Mouse (Mus musculus) forebrain, embryonic 14.5 days (tissue): ENCODE results near the gene Fam72a. TPM values are rescaled to one million over a fixed set of nuclear protein-coding genes. Genes with fewer than 3 reads are reported as not detected.

Source experiments
- ATAC-seq: fragments of 200-750 bp; cut with Nextera tagmentation; 2 replicates; pipeline ENCODE4 v1.8.0; 2017; ENCODE audit warnings: mild to moderate bottlenecking, moderate library complexity
- DNase-seq: peaks from one replicate; pipeline ENCODE4 v3.0.0-alpha.2; 2015; ENCODE audit warnings: low spot score
- H3K27ac ChIP-seq: fragments of 300-500 bp; sonication (generic); 2 replicates; pipeline ENCODE4 v1.5.1; 2014; ENCODE audit warnings: low read depth, mild to moderate bottlenecking, control low read depth, low read length, moderate library complexity
- H3K27me3 ChIP-seq: fragments of 300-500 bp; sonication (generic); replicated peaks from 2 replicates; pipeline ENCODE4 v1.6.1; 2014; ENCODE audit warnings: low read length, control low read depth, mixed read lengths; ENCODE audit not compliant: control insufficient read depth, insufficient read depth
- H3K36me3 ChIP-seq: fragments of 300-500 bp; sonication (generic); 2 replicates; pipeline ENCODE4 v1.6.1; 2014; ENCODE audit warnings: low read length, control low read depth; ENCODE audit not compliant: control insufficient read depth, insufficient read depth
- H3K4me1 ChIP-seq: fragments of 300-500 bp; sonication (generic); 2 replicates; pipeline ENCODE4 v1.6.1; 2014; ENCODE audit warnings: antibody characterized with exemption, low read length, control low read depth; ENCODE audit not compliant: control insufficient read depth, insufficient read depth
- H3K4me2 ChIP-seq: fragments of 300-500 bp; sonication (generic); 2 replicates; pipeline ENCODE4 v1.6.1; 2014; ENCODE audit warnings: mild to moderate bottlenecking, control low read depth, low read length
- H3K4me3 ChIP-seq: fragments of 300-500 bp; sonication (generic); 2 replicates; pipeline ENCODE4 v1.5.1; 2014; ENCODE audit warnings: low read depth, low read length, control low read depth
- H3K9ac ChIP-seq: fragments of 300-500 bp; sonication (generic); 2 replicates; pipeline ENCODE4 v1.6.1; 2014; ENCODE audit warnings: mild to moderate bottlenecking, low read length, control low read depth, moderate library complexity
- H3K9me3 ChIP-seq: fragments of 300-500 bp; sonication (generic); replicated peaks from 2 replicates; pipeline ENCODE4 v1.6.1; 2016; ENCODE audit warnings: low read length, control low read depth, mixed read lengths; ENCODE audit not compliant: control insufficient read depth
- WGBS: fragments of 180-500 bp; shearing (Covaris S2); extraction: QIAGEN DNeasy Blood & Tissue Kit; methylation state at CpG from one replicate; pipeline ENCODE4 v1.1.7; 2014; 5-methylcytosine and 5-hydroxymethylcytosine counted together
- microRNA-seq: library from miRNA; unstranded; fragments of <30 nt; microRNA quantifications from one replicate; pipeline ENCODE4, GENCODE M21; 2016
- polyA plus RNA-seq: library from polyadenylated mRNA; unstranded; fragments of >200 nt; fragmentation: Nextera tagmentation; extraction: Ambion mirVana; gene quantifications from 2 replicates; pipeline ENCODE4 v1.2.1, GENCODE M21; 2014

The Fam72a gene
- polyA plus RNA-seq, 1 experiment from 2014 or later: 2.7 TPM

DNA sequence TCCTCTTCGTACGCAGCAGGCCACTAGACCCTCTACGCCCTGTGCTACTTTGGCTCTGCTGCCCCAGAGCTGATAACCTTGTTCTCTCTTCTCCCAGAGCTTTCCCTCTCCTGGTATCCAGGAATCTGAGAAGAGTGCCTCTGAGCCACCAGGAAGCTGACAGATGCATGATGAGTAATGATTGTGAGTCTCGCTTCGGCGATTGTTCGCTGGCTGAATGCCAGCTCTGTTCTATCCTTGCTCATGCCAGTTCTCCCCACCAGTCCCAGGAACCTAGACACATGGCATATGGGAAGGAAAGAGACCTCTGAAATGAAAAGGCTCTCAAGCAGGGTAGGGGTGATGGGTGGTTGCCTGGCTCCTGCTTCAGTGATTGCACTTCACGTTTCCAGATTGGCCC, 59.1 kb downstream of the Fam72a start:
- no peaks in the 10 kb centered on the region for H3K27me3 ChIP-seq
- ATAC-seq: no peak
- H3K4me2 ChIP-seq: no peak overlapping the region
- H3K9ac ChIP-seq: no peak overlapping the region
- H3K9me3 ChIP-seq: no peaks in the 10 kb centered on the region
- no peaks in the 10 kb centered on the region for H3K36me3 ChIP-seq
- no peaks in the 10 kb centered on the region for H3K4me1 ChIP-seq
- peak; percentile 34 for DNase-seq
- no peak overlapping the region for H3K4me3 ChIP-seq
- 82% methylated on average over 8 of the region's 8 CpGs for WGBS
- H3K27ac ChIP-seq: no peak overlapping the region

Small RNA genes lying within 50 kb of the gene (microRNA-seq; reads per million reads assigned to microRNA genes)
- not detected for gene Gm24273

Other genes with a start within 250 kb of the Fam72a start
- gene Ikbke, start 248.3 kb upstream of the Fam72a start, polyA plus RNA-seq: 0.29 and 0.72 TPM in 2 replicates
- gene Srgap2, start 551 bp upstream of the Fam72a start, polyA plus RNA-seq: 15.3 and 22.4 TPM in 2 replicates
- gene Avpr1b, start 71.3 kb downstream of the Fam72a start, polyA plus RNA-seq: not detected in 2 replicates
- gene Ctse, start 110.4 kb downstream of the Fam72a start, polyA plus RNA-seq: 0.10 TPM in 1 of 2 replicates, not detected in the other
- 0.98 and 1.1 TPM in 2 replicates for gene Rab7b, start 160.8 kb downstream of the Fam72a start, polyA plus RNA-seq
- 0.04 and 0.12 TPM in 2 replicates for gene Slc26a9, start 216.1 kb downstream of the Fam72a start, polyA plus RNA-seq